Mouse (Mus musculus): Measurements from ENCODE around the gene Oser1. TPM values are rescaled to one million over a fixed set of nuclear protein-coding genes. Genes with fewer than 3 reads are reported as not detected.

Gene Oser1
- polyA plus RNA-seq (2015; fragmentation: Nextera tagmentation; extraction: Ambion mirVana) = 42.6 and 50.4 TPM in 2 replicates

DNA sequence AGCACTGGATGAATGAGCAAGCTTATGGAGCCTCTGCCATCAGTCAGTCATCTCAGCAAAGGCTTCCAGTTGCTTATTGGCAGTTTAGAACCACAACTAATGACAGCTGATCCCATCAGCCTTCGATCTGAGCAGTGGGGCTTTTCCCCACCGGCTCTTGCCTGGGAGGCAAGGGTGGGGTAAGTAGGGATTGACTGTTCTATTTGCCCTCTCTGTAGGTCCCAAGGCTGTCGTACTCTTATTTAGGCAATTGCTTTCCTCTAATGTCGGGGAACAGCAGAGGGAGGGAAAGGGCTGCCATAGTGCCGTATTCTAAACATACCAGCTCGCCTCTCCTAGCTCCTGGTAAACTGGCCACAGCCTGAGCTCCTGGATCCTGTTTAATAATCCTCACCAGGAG is at the start of gene Oser1:
Gene Oser1 (minus strand): TSS at position 101 of the 400 bp plus-strand sequence.
- no peak for DNase-seq

DNA sequence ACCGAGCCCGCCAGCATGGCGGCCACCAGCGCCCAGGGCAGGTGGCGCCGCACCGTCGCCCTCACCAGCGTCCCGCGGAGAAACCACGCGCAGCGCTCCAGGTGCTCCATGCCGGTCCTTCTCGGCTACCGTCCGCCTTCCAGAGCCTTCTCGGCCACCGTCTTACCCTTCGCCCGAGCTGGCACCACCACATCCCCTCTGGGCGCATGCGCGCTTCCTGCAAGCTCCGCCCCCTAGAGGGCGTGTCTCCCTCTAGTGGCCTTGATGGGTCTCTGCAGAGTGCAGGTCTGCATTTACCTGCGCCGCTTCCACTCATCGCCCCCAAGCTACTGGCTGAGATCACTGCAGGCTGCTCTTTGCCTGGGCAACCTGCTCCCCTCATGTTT is 48.0 kb upstream of the Oser1 start, which contains the start of gene Fitm2:
Gene Fitm2 (minus strand): TSS at position 164 of the 386 bp plus-strand sequence.
- peak within 1 kb of the TSS; percentile 91 for H3K4me2 ChIP-seq (ENCODE audit: low read depth, low read length)
- TF ChIP-seq EP300 (IDR thresholded peaks at IDR 0.05; ENCODE audit: low read depth) (no peak), CTCF (IDR thresholded peaks at IDR 0.05; ENCODE audit: low read depth) (peak; percentile 100)
- H3K27ac ChIP-seq (ENCODE audit: low read depth) = peak within 1 kb of the TSS; percentile 73
- H3K4me1 ChIP-seq (ENCODE audit: insufficient read depth) = peaks cover 7% of the 10 kb centered on the region; the same call in 1 of the 2 replicates
- WGBS (ENCODE audit: insufficient replicate concordance) = under 1% methylated on average over 29 of the region's 30 CpGs
- peak within 1 kb of the TSS; percentile 77 for H3K4me3 ChIP-seq (ENCODE audit: low read depth, low read length)
- peaks cover 11% of the 10 kb centered on the region; the same call in 1 of the 2 replicates for H3K36me3 ChIP-seq (replicated peaks; ENCODE audit: insufficient read depth, low read length)
- H3K9me3 ChIP-seq (ENCODE audit: low read length) = no peaks in the 10 kb centered on the region
- H3K9ac ChIP-seq (replicated peaks) = peak within 1 kb of the TSS; percentile 78
- DNase-seq (peak; percentile 98), ATAC-seq (peak; percentile 95)
- no peaks in the 10 kb centered on the region for H3K27me3 ChIP-seq (ENCODE audit: insufficient read depth, low read length)

More for the DNA sequence above, at the start of gene Oser1:
- no peak for ATAC-seq
- H3K27ac ChIP-seq (ENCODE audit: low read depth) = no peak within 1 kb of the TSS
- H3K9ac ChIP-seq (replicated peaks) = no peak within 1 kb of the TSS
- 75% methylated on average over 6 of the region's 6 CpGs for WGBS (ENCODE audit: insufficient replicate concordance)
- TF ChIP-seq CTCF (IDR thresholded peaks at IDR 0.05; ENCODE audit: low read depth) (no peak), EP300 (IDR thresholded peaks at IDR 0.05; ENCODE audit: low read depth) (no peak)
- peaks cover 10% of the 10 kb centered on the region for H3K4me1 ChIP-seq (ENCODE audit: insufficient read depth)
- H3K27me3 ChIP-seq (ENCODE audit: insufficient read depth, low read length) = no peaks in the 10 kb centered on the region
- H3K4me2 ChIP-seq (ENCODE audit: low read depth, low read length) = no peak within 1 kb of the TSS
- no peak within 1 kb of the TSS for H3K4me3 ChIP-seq (ENCODE audit: low read depth, low read length)
- no peaks in the 10 kb centered on the region for H3K36me3 ChIP-seq (replicated peaks; ENCODE audit: insufficient read depth, low read length)
- H3K9me3 ChIP-seq (ENCODE audit: low read length) = no peaks in the 10 kb centered on the region

DNA sequence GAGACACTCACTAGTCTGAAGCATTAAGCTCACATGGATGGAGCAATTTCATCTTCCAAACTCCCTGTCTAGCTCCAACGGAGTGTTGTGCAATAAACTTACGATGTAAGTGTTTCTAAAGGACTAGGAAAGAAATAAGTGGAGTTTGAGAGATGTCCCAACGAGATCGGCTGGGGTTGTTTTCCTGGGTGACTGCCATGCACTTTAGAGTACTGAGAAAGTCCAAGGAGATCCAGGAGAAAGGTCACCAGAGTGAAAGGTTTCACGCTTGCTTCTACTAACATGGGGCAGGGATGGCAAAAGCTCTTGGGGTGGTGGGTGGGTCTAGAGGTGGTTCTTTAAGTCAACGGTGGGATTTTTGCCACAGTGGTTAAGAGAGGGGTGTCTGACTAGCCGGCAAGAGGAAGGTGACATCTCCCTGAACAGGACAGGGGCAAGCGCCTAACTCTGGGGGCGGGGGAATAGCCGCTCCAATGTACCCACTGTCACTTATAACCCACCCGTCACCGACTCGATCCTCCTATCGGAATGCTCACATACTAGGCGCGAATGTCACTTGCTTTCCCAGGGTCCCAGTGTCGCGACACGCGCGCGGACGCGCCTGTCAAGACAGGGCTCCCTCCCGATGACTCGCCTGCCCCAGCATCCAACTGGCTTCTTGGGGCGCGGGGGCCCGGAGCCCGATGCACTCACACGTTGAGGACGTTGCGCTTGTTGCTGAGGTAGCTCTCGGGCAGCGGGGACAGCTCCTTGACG is 47.4 kb upstream of the Oser1 start:
- DNase-seq (no peak), ATAC-seq (peak; percentile 76)
- peak overlapping the region; percentile 77 for H3K4me3 ChIP-seq (ENCODE audit: low read depth, low read length)
- H3K9ac ChIP-seq (replicated peaks) = peak overlapping the region; percentile 78
- H3K4me1 ChIP-seq (ENCODE audit: insufficient read depth) = peaks cover 7% of the 10 kb centered on the region; the same call in 1 of the 2 replicates
- H3K4me2 ChIP-seq (ENCODE audit: low read depth, low read length) = peak overlapping the region; percentile 91
- H3K36me3 ChIP-seq (replicated peaks; ENCODE audit: insufficient read depth, low read length) = peaks cover 11% of the 10 kb centered on the region
- TF ChIP-seq CTCF (IDR thresholded peaks at IDR 0.05; ENCODE audit: low read depth) (no peak), EP300 (IDR thresholded peaks at IDR 0.05; ENCODE audit: low read depth) (no peak)
- no peaks in the 10 kb centered on the region for H3K27me3 ChIP-seq (ENCODE audit: insufficient read depth, low read length)
- 2% methylated on average over 36 of the region's 36 CpGs for WGBS (ENCODE audit: insufficient replicate concordance)
- no peaks in the 10 kb centered on the region for H3K9me3 ChIP-seq (ENCODE audit: low read length)
- peak overlapping the region; percentile 73 for H3K27ac ChIP-seq (ENCODE audit: low read depth)

DNA sequence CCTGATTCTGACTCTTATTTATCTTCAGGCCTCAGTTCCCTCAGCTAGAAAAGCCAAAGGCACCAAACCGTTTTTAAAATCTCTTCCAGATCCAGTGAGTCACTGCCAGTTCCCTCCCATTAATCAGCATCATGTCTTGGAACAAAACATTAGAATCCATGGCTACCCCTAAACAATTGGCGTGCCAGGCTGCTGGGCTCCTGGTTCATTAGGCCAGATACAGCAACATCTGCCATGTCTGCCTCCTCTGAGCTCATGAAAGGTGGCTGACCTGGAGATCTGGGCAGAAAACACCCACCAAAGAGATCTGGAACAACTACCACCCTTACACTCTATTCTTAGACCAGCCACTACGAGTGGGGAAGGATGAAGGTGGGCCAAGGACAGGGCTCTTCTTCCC is 46.6 kb upstream of the Oser1 start:
- Histone ChIP-seq H3K36me3 (replicated peaks; ENCODE audit: insufficient read depth, low read length) (peaks cover 11% of the 10 kb centered on the region), H3K9me3 (ENCODE audit: low read length) (no peaks in the 10 kb centered on the region), H3K27ac (ENCODE audit: low read depth) (peak overlapping the region; percentile 73), H3K4me1 (ENCODE audit: insufficient read depth) (peaks cover 7% of the 10 kb centered on the region; the same call in 1 of the 2 replicates), H3K9ac (replicated peaks) (peak overlapping the region; percentile 78), H3K4me2 (ENCODE audit: low read depth, low read length) (peak overlapping the region; percentile 91), H3K4me3 (ENCODE audit: low read depth, low read length) (peak overlapping the region; percentile 77), H3K27me3 (ENCODE audit: insufficient read depth, low read length) (no peaks in the 10 kb centered on the region)
- DNase-seq (no peak), ATAC-seq (no peak)
- TF ChIP-seq CTCF (IDR thresholded peaks at IDR 0.05; ENCODE audit: low read depth) (no peak), EP300 (IDR thresholded peaks at IDR 0.05; ENCODE audit: low read depth) (no peak)
- 83% methylated on average over 3 of the region's 3 CpGs for WGBS (ENCODE audit: insufficient replicate concordance)

GRCm38 (mm10) chr2:163469711-163470110 is 45.2 kb upstream of the Oser1 start:
- Histone ChIP-seq H3K36me3 (replicated peaks; ENCODE audit: insufficient read depth, low read length) (peaks cover 11% of the 10 kb centered on the region), H3K27me3 (ENCODE audit: insufficient read depth, low read length) (no peaks in the 10 kb centered on the region), H3K9me3 (ENCODE audit: low read length) (no peaks in the 10 kb centered on the region), H3K4me3 (ENCODE audit: low read depth, low read length) (no peak overlapping the region), H3K9ac (replicated peaks) (no peak overlapping the region), H3K4me1 (ENCODE audit: insufficient read depth) (peaks cover 7% of the 10 kb centered on the region; the same call in 1 of the 2 replicates), H3K4me2 (ENCODE audit: low read depth, low read length) (no peak overlapping the region), H3K27ac (ENCODE audit: low read depth) (no peak overlapping the region)
- ATAC-seq (no peak), DNase-seq (no peak)
- no peak for TF ChIP-seq EP300 (IDR thresholded peaks at IDR 0.05; ENCODE audit: low read depth)
- TF ChIP-seq CTCF (IDR thresholded peaks at IDR 0.05; ENCODE audit: low read depth) = no peak
- WGBS (ENCODE audit: insufficient replicate concordance) = 86% methylated on average over 15 of the region's 15 CpGs

DNA sequence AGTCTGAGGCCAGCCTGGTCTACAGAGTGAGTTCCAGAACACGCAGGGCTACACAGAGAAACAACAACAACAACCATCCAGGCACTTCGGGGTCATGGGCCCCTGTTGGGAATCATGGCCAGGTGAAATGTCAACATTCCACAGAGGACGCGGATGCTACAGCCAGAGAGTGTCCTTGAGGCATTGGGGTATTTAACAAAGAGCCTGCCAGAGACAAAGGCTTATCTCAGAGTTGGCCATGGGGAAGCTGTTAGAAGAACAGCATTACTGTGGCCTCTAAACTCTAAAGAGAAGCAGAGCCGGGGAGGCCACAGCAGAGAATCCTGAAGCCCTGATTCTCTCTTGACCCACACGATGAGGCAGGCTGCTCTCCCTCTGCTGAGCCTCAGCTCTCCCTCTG is 44.4 kb upstream of the Oser1 start:
- DNase-seq = no peak
- H3K9ac ChIP-seq (replicated peaks) = no peak overlapping the region

More for the DNA sequence above, 44.4 kb upstream of the Oser1 start:
- no peaks in the 10 kb centered on the region for H3K27me3 ChIP-seq (ENCODE audit: insufficient read depth, low read length)
- no peaks in the 10 kb centered on the region for H3K9me3 ChIP-seq (ENCODE audit: low read length)
- no peak overlapping the region for H3K4me2 ChIP-seq (ENCODE audit: low read depth, low read length)
- H3K4me1 ChIP-seq (ENCODE audit: insufficient read depth) = peaks cover 7% of the 10 kb centered on the region; the same call in 1 of the 2 replicates
- H3K27ac ChIP-seq (ENCODE audit: low read depth) = no peak overlapping the region
- ATAC-seq = no peak
- 80% methylated on average over 6 of the region's 6 CpGs for WGBS (ENCODE audit: insufficient replicate concordance)
- no peak for TF ChIP-seq EP300 (IDR thresholded peaks at IDR 0.05; ENCODE audit: low read depth)
- no peak for TF ChIP-seq CTCF (IDR thresholded peaks at IDR 0.05; ENCODE audit: low read depth)
- no peak overlapping the region for H3K4me3 ChIP-seq (ENCODE audit: low read depth, low read length)
- peaks cover 11% of the 10 kb centered on the region for H3K36me3 ChIP-seq (replicated peaks; ENCODE audit: insufficient read depth, low read length)
